Mouse (Mus musculus): ENCODE data around the gene Igsf21. TPM values are rescaled to one million over a fixed set of nuclear protein-coding genes. Genes with fewer than 3 reads are reported as not detected.

Gene Igsf21
- polyA plus RNA-seq, 1 experiment from 2014 or later: 0.11 TPM

DNA sequence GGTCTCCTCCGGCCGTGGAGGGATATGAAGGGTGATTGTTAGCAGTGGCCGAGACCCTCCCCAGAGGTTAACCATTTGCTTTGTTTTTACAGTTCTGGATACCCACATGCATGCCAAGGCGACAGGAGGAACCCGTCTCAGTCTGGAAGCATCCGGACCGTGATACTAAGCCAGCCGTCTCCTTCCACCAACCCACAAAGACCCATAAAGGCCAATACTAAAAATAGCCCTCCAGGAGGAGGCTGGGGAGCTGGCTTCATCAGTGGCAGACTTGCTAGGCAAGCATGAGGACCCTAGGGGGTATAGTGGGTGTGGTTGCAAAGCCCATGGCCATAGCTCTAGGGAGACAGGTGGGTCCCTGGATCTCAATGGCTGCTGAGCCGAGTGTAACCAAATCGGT lies 41.8 kb downstream of the Igsf21 start:
- H3K9me3 ChIP-seq (replicated peaks): no peaks in the 10 kb centered on the region
- H3K4me1 ChIP-seq: no peaks in the 10 kb centered on the region; the same call in 1 of the 2 replicates
- H3K27me3 ChIP-seq (ENCODE audit: low read depth, poor library complexity, severe bottlenecking): 0 out of 2 replicates have a peak, but pooled peaks cover 3% of the 10 kb centered on the region
- H3K4me3 ChIP-seq: no peak overlapping the region
- WGBS: 79% methylated on average over 10 of the region's 10 CpGs
- no peaks in the 10 kb centered on the region for H3K36me3 ChIP-seq
- no peak overlapping the region for H3K27ac ChIP-seq
- no peak for DNase-seq (ENCODE audit: low spot score)

DNA sequence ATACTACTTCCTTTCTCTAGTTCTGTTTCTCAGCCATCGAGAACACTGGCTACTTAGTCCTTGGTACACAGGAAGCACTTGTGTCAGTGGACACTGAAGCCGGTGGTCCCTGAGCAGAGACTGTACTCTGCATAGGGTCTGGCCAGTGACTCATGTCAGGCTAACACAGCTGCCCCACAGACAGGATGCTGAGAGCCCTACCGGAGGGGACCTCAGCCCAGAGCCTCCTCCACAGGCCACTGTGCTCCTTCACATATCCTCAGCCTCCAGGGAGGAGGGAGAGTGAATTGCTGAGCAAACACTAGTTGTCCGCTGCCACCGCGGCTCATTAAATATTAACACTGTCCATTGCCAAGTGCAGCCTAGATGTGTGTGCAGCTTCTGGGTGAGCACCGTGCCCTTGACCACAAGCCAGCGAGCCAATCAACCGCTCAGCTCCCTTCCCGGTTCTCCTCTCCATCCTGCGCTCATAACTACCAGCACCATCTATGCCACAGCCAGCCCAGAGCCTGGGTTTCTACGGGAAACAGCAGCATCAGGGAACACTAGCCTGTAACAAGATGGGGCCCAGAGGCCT lies 42.8 kb downstream of the Igsf21 start:
- peaks cover under 1% of the 10 kb centered on the region; the same call in 1 of the 2 replicates for H3K4me1 ChIP-seq
- no peak overlapping the region for H3K4me3 ChIP-seq
- H3K27me3 ChIP-seq (ENCODE audit: low read depth, poor library complexity, severe bottlenecking): 0 out of 2 replicates have a peak, but pooled peaks cover 3% of the 10 kb centered on the region
- no peak for DNase-seq (ENCODE audit: low spot score)
- whole genome bisulfite sequencing: 93% methylated on average over 12 of the region's 12 CpGs
- no peak overlapping the region for H3K27ac ChIP-seq
- no peaks in the 10 kb centered on the region for H3K36me3 ChIP-seq
- no peaks in the 10 kb centered on the region for H3K9me3 ChIP-seq (replicated peaks)

DNA sequence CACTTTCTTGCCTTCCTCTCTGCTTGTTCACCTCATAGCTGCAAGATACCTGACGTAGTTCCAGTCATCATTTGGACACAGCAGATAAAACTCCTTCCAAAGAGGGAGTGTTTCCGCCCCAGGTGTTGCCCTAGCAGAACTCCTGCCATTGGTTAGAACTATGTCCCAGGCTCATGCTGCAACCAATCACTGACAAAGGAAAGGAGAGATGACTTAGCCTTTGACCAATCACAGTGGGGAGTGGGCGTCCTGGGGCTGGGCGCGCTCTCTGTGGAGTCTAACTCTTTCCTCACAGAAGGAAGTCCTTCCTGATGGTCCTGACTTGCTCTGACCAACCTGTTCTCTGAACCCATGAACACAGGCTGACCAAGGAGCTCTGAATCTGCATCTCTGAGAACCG lies 44.4 kb downstream of the Igsf21 start:
- H3K4me1 ChIP-seq: peaks cover 17% of the 10 kb centered on the region
- no peaks in the 10 kb centered on the region for H3K9me3 ChIP-seq (replicated peaks)
- H3K27ac ChIP-seq: no peak overlapping the region
- no peaks in the 10 kb centered on the region for H3K36me3 ChIP-seq
- H3K27me3 ChIP-seq (ENCODE audit: low read depth, poor library complexity, severe bottlenecking): 0 out of 2 replicates have a peak, but pooled peaks cover 3% of the 10 kb centered on the region
- no peak for DNase-seq (ENCODE audit: low spot score)
- WGBS: 38% methylated on average over 6 of the region's 6 CpGs
- no peak overlapping the region for H3K4me3 ChIP-seq

DNA sequence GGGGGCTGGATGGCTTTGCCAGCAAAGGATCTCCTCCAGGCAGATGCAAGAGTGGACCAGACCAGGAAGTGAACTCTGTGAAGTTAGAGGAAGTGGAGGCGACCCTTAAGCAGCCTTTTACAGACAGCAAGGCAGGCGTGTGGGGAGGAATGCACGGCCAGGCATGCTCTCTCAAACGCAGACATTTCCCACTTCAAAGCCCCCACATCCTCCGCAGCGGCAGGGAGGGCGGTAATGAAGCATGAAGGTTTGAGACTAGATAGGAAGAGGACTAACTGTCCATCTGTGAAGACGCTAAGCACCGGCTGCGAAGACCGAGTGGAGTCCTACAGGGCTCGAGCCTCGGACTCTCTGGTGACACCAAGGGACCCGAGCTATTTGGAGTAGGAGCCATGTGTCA lies 46.3 kb downstream of the Igsf21 start:
- no peak for DNase-seq (ENCODE audit: low spot score)
- H3K36me3 ChIP-seq: no peaks in the 10 kb centered on the region
- H3K4me3 ChIP-seq: no peak overlapping the region
- no peak overlapping the region for H3K27ac ChIP-seq
- H3K4me1 ChIP-seq: peaks cover 24% of the 10 kb centered on the region
- WGBS: 83% methylated on average over 14 of the region's 14 CpGs
- H3K27me3 ChIP-seq (ENCODE audit: low read depth, poor library complexity, severe bottlenecking): no peaks in the 10 kb centered on the region
- H3K9me3 ChIP-seq (replicated peaks): no peaks in the 10 kb centered on the region

DNA sequence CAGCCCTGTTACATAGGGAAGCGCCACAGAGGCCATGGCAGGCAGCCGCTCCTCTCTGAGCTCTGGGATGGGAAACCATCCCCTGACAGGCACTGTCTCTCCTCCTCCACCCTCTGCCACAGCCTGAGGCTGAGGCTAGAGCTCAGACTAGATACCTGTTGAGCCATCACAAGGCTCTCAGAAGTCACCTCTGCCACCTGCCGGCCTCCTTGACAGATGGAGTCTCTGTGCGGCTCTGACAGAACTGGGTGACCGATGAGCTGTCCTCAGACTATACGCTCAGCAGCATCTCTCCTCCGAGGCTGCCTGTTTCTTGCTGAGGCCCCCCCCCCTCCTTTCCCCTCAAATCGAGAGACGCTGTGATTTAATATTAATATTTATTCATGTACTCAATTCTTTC lies 49.9 kb downstream of the Igsf21 start:
- WGBS: 72% methylated on average over 9 of the region's 9 CpGs
- Histone ChIP-seq H3K27ac (no peak overlapping the region), H3K9me3 (replicated peaks) (no peaks in the 10 kb centered on the region), H3K27me3 (ENCODE audit: low read depth, poor library complexity, severe bottlenecking) (0 out of 2 replicates have a peak, but pooled peaks cover under 1% of the 10 kb centered on the region), H3K4me1 (peaks cover 24% of the 10 kb centered on the region), H3K4me3 (no peak overlapping the region), H3K36me3 (no peaks in the 10 kb centered on the region)
- no peak for DNase-seq (ENCODE audit: low spot score)

DNA sequence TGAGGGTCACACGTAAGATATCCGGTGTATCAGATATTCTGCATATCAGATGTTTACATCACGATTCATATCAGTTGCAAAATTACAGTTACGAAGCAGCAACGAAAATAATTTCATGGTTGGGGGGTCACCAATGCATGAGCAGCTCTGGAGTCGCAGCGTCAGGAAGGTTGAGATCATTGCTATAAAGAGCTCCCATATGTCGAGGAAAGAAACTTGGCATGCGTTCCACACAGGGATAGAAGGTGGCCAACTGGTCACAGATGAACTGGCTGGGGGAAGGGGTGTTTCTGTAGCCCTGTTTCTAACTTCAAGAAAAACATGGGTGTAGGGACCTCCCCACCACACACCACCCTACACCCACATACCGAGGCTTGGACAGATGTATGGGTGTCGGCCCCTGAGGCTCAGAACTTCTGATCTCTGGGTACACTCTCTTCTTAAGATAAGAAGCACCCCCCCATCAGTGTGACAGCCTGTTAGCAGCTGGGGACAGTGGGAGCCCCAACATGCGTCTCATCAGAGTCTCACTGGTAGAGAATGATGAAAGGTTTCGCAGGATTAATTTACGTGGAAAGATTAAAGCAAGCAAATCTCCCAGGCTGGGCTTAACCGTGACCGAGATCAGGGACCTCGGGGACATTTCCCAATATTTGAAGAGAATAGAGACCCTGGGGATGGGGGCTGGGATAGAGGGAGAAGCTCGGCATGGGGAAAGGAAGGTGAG lies 54.1 kb downstream of the Igsf21 start:
- DNase-seq (ENCODE audit: low spot score): no peak
- H3K4me3 ChIP-seq: no peak overlapping the region
- H3K27ac ChIP-seq: no peak overlapping the region
- H3K4me1 ChIP-seq: 0 out of 2 replicates have a peak, but pooled peaks cover 10% of the 10 kb centered on the region
- WGBS: 91% methylated on average over 18 of the region's 18 CpGs
- H3K9me3 ChIP-seq (replicated peaks): no peaks in the 10 kb centered on the region
- 0 out of 2 replicates have a peak, but pooled peaks cover 12% of the 10 kb centered on the region for H3K27me3 ChIP-seq (ENCODE audit: low read depth, poor library complexity, severe bottlenecking)
- no peaks in the 10 kb centered on the region for H3K36me3 ChIP-seq

DNA sequence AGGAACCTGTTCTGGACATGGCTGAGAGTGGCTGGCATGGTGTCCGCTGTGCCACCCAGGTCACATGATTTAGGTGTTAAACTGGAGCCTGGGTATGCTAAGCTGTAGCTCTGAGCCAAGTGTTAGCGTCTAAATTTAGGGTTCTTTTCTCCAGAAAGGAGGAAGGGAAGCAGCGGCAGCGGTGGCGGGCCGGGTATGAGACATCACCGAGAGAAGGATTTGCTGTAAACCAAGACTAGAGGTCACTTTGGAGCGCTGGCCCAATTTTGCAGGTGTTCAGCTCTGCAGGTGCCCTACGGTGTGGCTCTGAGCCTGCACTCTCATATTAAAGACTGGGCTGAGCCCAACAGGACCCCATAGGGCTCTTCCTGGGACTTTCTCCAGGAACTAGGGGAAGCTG lies 57.0 kb downstream of the Igsf21 start:
- Histone ChIP-seq H3K4me3 (no peak overlapping the region), H3K27me3 (ENCODE audit: low read depth, poor library complexity, severe bottlenecking) (0 out of 2 replicates have a peak, but pooled peaks cover 12% of the 10 kb centered on the region), H3K9me3 (replicated peaks) (no peaks in the 10 kb centered on the region), H3K27ac (no peak overlapping the region), H3K4me1 (no peaks in the 10 kb centered on the region), H3K36me3 (no peaks in the 10 kb centered on the region)
- no peak for DNase-seq (ENCODE audit: low spot score)
- 91% methylated on average over 9 of the region's 9 CpGs for WGBS

DNA sequence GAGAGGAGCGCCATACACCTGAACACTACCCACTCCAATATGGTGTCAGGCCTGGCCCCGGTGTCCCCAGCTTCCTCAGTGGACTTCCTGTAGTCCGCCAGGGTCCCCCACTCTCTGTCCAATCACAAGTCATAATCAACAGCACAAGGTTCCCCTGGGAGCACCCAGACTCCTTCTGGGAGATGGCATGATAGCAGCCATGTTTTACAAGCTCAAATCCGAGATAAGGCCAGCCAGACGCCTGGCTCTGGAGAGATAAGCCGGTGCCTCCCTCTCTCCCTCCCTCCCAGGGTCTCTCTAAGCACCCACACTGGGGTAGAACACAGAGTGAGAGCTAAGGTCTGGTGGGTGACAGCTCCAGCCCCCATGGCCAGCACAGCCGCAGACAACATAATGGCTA lies 58.0 kb downstream of the Igsf21 start:
- H3K27me3 ChIP-seq (ENCODE audit: low read depth, poor library complexity, severe bottlenecking): 0 out of 2 replicates have a peak, but pooled peaks cover 12% of the 10 kb centered on the region
- no peaks in the 10 kb centered on the region for H3K4me1 ChIP-seq
- no peak overlapping the region for H3K4me3 ChIP-seq
- no peak overlapping the region for H3K27ac ChIP-seq
- no peak for DNase-seq (ENCODE audit: low spot score)
- WGBS: 77% methylated on average over 7 of the region's 7 CpGs
- H3K9me3 ChIP-seq (replicated peaks): no peaks in the 10 kb centered on the region
- H3K36me3 ChIP-seq: no peaks in the 10 kb centered on the region

DNA sequence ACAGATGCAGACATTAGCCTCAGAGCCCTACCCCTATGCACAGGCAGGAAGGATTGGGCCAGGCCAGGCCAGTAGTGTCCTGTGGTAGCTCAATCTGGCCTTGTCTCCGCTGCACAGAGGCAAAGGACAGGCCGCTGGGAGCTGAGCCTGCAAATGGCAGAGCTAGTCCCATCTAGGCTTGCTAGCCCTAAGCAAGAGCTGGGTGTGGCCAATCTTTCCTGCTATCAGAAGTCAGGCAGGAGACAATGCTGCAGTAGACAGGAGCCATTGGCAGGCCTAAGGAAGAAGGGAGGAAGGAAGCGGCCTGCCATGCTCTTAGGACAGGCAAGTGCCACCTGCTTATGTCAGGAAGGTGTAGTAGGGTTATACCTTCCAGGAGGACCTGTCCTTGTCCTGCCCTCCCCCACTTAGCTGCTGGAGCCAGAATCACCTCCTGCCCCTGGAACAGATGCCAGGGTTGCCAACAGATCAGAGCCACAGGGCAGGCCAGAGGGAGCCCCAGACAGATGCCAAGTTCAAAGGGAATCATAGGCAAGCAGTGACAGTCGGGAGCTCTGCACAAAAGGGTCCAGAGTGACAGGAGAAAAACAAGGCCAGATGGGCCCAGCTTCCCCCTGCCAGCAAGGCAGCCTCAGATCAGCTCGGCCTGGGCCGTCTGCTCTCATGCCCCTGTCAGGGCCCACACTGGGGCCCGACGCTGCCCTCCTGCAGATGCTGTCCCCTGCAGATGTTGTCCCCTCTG lies 59.0 kb downstream of the Igsf21 start:
- Histone ChIP-seq H3K4me1 (no peaks in the 10 kb centered on the region), H3K27me3 (ENCODE audit: low read depth, poor library complexity, severe bottlenecking) (0 out of 2 replicates have a peak, but pooled peaks cover 12% of the 10 kb centered on the region), H3K9me3 (replicated peaks) (no peaks in the 10 kb centered on the region), H3K27ac (peak overlapping the region; percentile 51; the same call in 1 of the 2 replicates), H3K36me3 (no peaks in the 10 kb centered on the region), H3K4me3 (no peak overlapping the region)
- 73% methylated on average over 8 of the region's 8 CpGs for WGBS
- DNase-seq (ENCODE audit: low spot score): no peak

DNA sequence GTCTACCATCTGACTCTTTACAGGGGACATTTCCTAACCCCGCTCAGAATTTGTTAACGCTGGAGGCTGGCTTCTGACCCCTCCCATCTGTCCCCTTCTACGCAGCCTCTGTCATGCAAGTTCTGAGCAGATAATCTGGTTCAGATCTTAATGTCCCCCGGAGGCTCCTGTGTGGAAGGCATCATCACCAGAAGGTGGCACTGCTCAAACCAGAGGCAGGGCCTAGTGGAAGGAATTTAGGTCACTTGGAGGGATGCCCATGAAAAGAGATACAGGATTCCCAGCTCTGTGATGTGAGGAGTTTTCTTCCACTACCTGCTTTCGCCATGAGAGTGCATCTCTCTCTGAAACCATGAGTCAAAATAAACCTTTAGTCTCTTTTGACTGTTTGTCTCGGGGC lies 67.0 kb downstream of the Igsf21 start:
- DNase-seq (ENCODE audit: low spot score): no peak
- Histone ChIP-seq H3K36me3 (no peaks in the 10 kb centered on the region), H3K27me3 (ENCODE audit: low read depth, poor library complexity, severe bottlenecking) (peaks cover 6% of the 10 kb centered on the region; the same call in 1 of the 2 replicates), H3K27ac (no peak overlapping the region), H3K4me3 (no peak overlapping the region), H3K4me1 (no peaks in the 10 kb centered on the region; the same call in 1 of the 2 replicates), H3K9me3 (replicated peaks) (no peaks in the 10 kb centered on the region)
- 70% methylated on average over 6 of the region's 6 CpGs for WGBS

DNA sequence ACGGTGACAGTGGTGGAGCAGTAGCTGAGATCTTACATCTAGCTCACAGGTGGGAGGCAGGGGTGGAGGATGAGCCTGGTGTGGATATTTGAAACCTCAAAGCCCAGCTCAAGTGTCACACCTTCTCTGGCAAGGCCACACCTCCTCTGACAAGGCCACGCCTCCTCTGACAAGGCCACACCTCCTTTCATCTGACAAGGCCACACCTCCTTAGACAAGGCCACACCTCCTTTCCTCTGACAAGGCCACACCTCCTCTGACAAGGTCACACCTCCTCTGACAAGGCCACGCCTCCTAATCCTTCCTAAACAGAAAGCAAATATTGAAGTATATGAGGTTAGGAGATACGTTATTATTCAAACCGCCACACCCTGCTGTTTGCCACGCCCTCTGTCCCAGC lies 69.5 kb downstream of the Igsf21 start:
- no peak overlapping the region for H3K27ac ChIP-seq
- H3K36me3 ChIP-seq: no peaks in the 10 kb centered on the region
- peaks cover 13% of the 10 kb centered on the region for H3K4me1 ChIP-seq
- 90% methylated on average over 6 of the region's 6 CpGs for WGBS
- no peak for DNase-seq (ENCODE audit: low spot score)
- H3K9me3 ChIP-seq (replicated peaks): no peaks in the 10 kb centered on the region
- no peak overlapping the region for H3K4me3 ChIP-seq
- peaks cover 6% of the 10 kb centered on the region; the same call in 1 of the 2 replicates for H3K27me3 ChIP-seq (ENCODE audit: low read depth, poor library complexity, severe bottlenecking)

DNA sequence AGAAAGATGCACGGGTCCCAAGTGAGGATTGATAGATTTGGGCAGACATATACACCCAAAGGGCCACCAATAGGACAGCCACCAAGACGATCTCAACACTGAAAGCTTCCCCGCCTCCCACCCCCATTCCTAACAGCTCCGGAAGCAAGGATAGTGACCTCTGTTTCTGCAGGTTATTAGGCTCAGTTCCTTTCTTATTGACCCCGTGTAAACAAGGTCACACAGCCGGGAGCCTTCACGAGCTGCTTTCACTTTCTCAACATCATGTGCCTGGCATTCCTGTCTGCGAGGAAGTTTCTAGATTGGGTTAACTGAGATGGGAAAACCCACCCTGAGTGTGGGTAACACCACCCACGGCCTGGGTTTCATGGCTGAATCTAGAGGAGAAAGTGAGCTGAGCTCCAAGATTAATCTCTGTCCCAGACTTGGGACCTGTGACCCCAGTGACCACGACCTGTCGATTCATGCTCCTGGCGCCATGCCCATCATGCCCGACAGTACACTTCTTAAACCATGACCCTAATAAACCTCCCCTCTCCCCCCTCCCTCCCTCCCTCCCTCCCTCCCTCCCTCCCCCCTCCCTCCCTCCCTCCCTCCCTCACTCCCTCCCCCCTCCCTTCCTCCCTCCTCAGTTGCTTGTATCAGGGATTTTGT lies 72.7 kb downstream of the Igsf21 start:
- no peaks in the 10 kb centered on the region for H3K9me3 ChIP-seq (replicated peaks)
- no peak for DNase-seq (ENCODE audit: low spot score)
- 34% methylated on average over 13 of the region's 13 CpGs for WGBS
- no peaks in the 10 kb centered on the region for H3K36me3 ChIP-seq
- H3K4me1 ChIP-seq: peaks cover 13% of the 10 kb centered on the region
- H3K27ac ChIP-seq: no peak overlapping the region
- peaks cover 14% of the 10 kb centered on the region for H3K27me3 ChIP-seq (ENCODE audit: low read depth, poor library complexity, severe bottlenecking)
- no peak overlapping the region for H3K4me3 ChIP-seq
